Mouse (Mus musculus) G1E-ER4 (cell line): ENCODE measurements around the gene Stk32c. TPM values are rescaled to one million over a fixed set of nuclear protein-coding genes. Genes with fewer than 3 reads are reported as not detected.

Experiments
- GATA1 ChIP-seq: IDR thresholded peaks from one replicate; pipeline ENCODE4 v1.8.0; 2012; ENCODE audit warnings: low read length, inconsistent platforms
- polyA plus RNA-seq: library from polyadenylated mRNA; stranded (reverse); fragments of >175 nt; gene quantifications from 2 replicates; pipeline ENCODE4 v1.2.3, GENCODE M21; 2012

Stk32c gene
- polyA plus RNA-seq, 1 experiment = not detected

DNA sequence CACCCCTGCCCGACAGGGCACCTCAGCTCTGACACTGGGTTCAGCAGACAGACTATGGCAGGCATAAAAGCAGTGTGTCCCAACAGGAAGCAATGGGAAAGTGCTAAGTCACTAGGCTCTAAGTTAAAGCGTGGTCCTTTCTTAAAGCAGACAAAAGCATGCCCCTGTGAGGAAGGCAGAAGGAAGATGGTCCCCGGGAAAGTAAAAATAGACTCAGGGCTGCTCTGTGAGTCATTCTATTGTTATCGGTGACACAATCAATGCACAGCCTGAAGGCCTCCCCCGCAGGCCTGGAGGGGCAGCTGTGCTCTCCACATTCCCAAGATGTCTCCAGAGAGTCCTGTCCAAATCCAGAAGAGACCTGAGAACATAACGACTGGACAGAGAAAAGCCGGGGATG, 67.2 kb downstream of the Stk32c start:
- no peak for TF ChIP-seq GATA1

DNA sequence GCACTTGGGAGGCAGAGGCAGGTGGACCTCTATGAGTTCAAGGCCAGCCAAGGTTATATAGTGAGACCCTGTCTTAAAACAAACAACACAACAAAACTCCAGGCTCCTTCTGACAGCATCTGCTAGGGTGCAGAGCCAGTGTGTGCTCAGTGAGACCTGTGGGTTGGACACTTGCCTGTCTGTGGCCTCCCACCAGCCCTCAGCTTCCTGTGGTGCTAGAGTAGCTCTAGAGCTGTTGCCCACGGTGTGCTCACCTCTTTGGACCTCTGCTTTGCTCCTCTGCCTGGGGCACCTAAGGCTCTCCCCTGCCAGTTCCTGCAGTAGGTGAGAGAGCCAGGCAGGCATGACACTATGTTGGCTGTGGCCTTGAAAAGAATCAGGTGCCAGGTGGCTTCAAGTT, 69.3 kb downstream of the Stk32c start:
- no peak for TF ChIP-seq GATA1

DNA sequence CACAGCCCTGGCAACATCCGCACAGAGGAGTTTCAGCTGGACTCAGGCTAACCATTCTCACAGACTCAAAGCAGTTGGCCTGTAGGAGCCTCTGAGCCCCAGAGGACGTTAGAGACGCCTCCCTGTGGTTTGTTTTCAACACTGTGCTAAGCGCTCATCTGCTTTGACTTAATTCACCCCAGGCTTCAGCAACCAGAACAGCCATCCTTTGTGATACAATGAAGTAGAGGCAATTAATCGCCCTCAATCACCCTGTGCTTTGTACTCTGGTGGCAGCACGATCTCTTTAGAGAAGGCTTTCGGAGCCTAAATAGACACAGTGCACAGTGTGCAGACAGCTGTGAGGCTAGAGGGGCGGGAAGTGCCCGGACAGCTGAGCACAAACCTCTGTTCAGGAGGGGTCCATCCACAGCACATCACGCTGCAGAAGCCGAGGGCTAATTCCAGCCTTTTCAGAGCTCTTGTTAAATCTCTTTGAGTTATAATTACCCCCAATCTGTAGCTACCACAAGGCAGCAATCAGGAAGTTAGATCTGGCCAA, 73.1 kb downstream of the Stk32c start:
- no peak for TF ChIP-seq GATA1

DNA sequence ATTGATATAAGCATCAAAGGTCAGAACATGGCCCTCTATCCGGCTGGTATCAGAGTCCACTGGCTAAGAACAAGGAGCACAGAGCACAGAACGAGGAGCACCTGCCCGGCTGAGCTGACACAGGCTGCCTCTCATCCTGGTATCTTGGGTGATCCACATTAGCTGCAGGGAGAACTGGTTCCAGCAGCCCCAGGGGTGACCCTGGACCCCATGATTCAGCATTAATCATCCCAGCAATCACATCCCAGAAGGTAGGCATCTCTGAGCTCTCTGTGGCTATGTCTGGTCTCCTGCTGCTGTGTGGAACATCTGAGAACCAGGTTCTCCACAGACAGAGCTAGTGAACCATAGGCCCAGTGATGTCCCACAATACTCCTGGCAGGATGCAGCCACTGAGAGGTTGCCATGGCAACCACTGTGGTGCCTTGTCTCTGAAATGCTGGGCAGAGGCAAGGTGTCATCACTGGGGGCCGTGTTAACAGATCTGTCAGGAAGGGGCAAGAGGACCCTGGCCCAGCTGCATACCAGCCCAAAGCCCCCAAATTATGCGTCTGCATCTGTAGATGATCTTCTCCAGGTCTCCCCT, 76.1 kb downstream of the Stk32c start:
- no peak for TF ChIP-seq GATA1

DNA sequence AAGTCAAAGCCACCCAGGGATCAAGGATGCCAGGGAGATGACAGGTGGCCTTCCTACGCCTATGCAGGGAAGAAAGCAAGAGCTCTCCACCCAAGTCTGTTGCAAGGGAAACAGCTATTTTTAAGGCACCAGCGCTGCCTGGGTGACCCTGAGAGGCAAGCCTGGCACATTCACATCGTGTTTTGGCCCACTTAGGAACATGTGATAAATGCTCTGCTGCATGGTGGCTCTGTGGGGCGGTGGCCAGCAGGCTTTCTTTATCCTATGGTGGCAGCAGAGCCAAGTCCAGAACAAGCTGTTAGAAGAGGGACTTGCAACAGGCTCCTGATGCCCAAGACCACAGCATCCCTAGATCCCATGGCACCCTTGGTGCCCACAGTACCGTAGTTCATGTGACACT, 77.9 kb downstream of the Stk32c start:
- no peak for TF ChIP-seq GATA1

DNA sequence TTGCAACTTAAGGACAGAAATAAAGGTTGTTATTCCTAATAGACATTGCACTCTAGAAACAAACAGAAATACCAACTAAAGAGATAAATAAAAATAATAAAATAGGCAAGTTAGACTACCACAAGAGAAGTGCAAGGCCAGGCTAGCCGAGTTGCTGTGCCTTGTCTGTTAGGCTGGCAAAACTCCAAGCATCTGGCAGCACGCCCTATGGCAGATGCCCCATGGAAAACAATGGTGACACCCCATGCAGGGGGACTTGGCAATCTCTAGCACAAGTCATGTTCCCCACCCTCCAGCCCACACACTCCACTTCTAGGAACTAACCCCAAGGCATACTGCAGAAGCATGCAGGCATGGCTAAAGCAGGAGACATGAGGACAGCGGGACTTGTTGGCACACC, 79.7 kb downstream of the Stk32c start:
- TF ChIP-seq GATA1 = no peak

DNA sequence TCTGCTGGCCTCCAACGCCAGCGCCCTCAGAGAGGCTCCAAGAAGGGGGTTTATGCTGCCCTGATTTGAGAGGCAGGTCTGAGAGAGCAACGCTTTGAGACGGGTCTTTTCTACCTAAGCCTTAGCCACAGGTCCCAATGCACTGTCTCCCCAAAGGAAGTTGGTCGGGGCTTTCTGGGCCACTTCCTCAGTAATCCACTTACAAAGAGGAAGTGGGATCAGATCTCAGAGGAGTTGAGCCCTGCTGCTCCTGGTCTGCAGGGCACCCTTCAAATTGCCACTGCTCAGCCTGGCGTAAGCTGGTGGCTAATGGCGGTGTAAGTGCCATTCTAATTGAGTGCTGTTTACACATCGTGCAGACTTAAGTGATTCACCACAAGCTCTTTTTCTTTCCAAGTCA, 81.6 kb downstream of the Stk32c start:
- no peak for TF ChIP-seq GATA1

DNA sequence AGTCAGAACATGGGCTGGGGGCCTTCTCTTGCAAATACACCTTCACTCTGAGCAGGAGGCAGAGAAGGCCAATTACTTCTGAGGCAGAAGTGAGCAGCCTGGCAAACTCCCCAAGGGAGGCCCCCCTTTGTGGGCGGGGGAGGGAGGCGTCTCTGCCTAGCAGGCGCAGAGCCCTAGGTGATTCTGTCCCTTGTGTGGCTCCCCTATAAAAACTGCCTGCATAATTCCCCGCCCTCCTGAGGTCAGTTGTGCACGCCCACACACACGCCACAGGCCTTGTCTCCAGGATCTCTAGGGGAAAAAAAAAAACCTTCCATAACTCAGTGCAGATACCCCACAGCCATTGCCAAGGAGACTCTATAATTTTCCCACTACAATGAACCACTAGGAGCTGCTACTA, 82.7 kb downstream of the Stk32c start:
- TF ChIP-seq GATA1 = no peak

DNA sequence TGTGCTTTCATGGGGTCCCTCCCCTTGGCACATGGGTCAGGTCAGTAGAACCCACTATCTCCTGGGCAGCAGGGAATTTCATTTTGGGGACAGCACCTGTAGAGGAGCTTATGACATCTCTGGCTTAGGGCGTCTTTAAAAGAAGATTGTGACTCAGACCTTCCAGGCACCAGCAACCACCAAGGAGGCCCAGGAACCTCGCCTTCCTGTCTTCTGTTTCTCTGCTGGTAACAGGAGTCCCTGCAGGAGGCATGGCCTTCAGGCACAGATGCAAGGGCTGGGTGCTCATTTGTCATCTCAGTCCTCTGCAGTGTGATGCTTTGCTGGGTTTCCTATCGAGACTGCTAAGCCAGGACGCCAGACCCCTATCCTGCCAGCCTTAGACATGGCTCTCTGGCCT, 84.1 kb downstream of the Stk32c start:
- TF ChIP-seq GATA1 = no peak

DNA sequence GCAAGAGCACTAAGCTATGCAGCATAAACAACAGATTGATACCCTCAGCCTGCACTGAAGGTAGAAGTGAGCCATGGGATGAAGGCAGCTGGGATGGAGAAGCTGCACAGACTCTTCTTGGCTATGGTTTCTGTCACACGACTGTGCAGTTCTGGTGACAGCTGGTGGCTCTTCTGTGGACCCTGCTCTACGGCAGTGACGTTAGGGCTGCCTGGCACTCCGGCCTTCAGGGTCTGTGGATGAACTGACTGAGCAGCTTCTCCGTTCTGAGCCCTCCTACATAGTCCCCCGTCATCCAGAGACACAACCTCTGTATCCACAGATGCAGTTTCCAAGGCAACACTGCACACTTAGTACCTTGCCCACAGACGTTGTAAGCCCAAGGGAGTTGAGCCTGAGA, 86.6 kb downstream of the Stk32c start:
- no peak for TF ChIP-seq GATA1

DNA sequence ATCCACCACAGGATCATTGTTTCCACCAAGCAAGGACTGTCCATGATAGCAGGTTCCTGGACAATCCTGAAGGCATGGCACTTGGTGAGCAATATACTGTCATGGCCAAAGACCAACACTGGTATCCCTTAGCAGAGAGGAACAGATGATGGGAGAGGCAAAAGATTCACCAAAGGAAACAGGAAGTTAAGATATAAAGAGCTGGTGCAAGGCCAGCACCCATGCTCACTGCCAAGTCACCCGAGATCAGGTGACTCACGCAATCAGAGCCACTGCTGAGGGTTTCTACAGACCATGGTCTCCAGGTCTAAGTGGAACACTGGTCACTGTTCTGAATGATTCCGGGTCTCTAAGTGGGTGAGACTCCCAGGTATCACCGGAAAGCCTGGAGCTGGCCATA, 87.2 kb downstream of the Stk32c start:
- TF ChIP-seq GATA1 = no peak

DNA sequence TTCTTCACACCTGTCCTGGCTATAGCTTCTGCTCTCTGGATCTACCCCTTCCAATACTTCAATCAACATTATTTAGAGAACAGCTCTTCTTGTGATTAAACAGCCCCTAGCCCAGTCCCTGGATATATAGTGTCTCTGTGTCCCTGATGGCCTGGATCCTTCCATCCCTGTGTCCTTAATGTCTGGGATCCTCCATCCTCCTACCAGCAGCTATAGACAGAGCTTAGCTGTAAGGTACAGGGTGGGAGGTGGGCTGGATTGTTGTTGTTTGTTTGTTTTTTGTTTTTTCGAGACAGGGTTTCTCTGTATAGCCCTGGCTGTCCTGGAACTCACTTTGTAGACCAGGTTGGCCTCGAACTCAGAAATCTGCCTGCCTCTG, 93.3 kb downstream of the Stk32c start:
- TF ChIP-seq GATA1 = no peak

DNA sequence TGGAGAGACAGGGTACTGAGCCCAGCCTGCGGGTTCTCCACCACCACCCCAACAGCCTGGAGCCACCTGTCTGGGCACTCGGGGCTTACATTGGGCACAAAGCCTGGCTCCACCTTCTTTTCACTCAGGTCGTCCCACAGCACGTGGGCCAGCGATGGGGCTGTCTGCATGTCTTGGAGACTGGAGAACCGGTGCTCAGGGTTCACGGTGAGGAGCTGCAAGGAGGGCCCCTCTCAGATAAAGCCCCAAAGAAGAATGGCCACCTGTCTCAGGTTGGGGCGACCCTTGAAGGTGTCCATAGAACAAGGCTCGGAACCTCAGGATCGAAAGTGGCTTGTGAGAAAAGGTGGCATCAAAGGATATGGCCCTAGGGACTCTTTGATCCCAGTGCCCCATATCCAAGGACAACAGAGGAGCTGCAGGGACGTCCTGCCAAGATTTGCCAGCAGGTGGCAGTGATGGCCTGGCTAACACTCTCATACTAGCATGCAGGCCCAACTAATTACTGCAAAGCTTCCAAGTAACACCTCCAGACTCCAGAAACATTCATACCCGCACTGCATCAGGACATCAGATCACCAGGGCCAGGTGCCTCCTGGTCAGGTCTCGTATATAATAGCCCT, 93.8 kb downstream of the Stk32c start:
- no peak for TF ChIP-seq GATA1

DNA sequence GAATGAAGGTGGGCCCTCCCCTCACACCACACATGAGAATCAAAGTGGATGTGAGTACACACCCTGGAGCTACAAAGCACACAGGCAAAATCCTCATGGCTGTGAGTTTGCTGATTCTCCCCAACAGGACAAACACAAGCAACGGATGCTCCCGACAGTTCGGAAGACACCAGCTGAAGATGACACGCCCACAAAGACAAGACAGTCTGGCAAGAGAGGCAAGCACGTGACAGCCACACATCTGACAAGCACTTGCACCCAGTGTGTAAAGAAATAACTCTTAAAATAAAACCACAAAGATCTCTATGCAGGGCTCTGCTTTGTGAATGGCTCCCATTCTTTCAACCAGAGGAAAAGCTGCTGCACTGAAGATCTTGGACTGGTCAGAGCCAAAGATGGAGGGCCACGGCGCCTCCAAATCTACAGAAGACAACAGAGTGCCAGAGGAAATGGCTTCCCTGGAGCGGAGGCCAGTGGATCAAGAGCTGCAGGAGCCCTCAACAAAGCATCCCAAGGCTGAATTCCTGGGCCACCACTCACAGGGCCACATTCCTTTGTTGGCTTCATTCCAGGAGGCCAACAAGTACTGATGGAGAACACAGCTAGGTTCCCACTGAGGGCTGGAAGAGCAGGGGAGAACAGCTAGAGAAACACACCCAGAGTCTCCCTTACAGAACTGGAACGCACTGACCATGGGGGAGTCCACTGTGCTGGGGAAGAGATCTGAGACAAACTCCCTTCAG, 105.0 kb downstream of the Stk32c start:
- no peak for TF ChIP-seq GATA1

DNA sequence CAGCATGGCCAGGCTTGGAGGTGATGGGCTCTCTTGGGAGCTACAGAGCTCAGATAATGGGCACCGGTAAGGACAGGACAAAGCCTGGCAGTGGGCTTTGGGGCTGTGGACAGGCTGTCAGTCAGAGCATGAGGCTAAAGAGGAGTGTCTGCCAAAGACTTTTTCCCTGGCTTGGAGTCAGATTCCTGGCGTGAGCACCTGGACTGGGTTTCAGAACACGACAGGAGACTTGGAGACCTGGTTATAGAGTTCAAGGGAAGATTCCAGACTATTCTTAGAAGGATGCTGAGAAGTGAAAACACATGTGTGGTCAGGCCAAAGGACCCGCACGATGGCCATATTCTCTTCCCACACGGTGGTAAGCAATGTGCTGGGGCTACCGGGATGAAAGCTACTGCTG, 107.4 kb downstream of the Stk32c start:
- no peak for TF ChIP-seq GATA1

DNA sequence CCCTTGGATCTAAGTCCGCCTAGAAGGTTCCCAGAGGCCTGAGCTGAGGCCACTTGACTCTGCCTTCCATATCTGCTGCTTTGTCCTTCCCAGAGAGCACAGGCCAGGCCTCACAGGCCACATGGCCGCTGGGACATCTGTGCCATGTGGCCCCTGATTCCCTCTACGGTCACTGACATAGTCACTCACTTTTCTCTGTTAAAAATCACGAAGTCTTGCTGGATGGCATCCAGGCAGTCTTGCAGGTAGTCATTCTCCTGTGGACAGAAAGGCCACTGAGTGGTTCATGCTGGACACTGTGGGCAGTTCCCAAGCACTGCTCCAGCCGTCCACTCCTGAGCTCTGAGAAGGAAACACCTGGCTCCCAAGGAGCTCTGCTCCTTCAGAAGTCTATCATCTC, 108.0 kb downstream of the Stk32c start:
- TF ChIP-seq GATA1 = no peak

DNA sequence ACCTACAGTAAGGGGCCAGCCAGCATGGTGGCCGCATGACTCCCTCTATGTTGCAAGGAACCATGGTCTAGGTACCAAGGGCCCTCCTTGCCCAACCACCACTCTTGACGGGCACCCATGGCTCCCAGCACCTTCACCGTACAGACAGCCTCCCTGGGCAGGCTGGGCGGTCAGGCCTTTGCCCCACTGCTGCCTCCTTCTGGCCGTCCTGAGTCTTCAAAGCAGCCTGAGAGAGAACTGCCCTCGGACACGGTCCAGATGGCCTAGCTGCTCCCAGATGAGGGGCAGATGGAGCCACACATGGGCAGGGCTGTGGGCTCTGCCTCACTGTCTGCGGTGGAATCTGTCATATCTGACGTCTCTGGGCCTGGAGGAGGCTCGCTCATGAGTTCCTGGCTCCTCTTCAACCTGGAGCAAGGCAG, 109.1 kb downstream of the Stk32c start:
- no peak for TF ChIP-seq GATA1

DNA sequence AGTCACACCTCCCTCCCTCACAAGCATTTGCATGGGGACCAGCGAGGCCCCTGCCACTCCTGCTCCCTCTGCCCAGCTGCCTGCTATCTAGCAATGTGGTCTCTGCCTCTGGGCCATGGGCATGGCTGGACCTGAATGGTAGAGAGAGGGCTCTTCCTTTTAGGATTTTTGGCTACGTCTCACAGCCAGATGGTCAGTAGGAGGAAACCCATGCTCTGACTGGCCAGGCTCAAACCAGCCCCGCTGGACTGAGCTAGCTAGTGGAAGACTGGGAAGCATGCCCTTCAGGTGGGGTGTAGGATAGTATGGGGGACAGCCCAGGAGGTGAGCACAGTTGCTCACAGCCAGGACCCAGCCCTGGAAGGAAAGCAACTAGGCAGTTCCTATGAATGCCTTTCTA, 111.3 kb downstream of the Stk32c start:
- TF ChIP-seq GATA1 = no peak
